Mouse (Mus musculus) layer of hippocampus, postnatal 25 days (tissue): ENCODE data around the gene Crybg2. TPM values are rescaled to one million over a fixed set of nuclear protein-coding genes. Genes with fewer than 3 reads are reported as not detected.

Experiments used
- DNase-seq, 2 experiments: peaks; one replicate each; pipeline ENCODE4 v3.0.0; 2022; ENCODE audit warnings: mixed read lengths in 2 of 2, low spot score in 1 of 2; ENCODE audit errors: extremely low spot score in 1 of 2
- total RNA-seq, 2 experiments: library from RNA; stranded (reverse); gene quantifications; 2 replicates each; pipeline ENCODE4 v1.2.3; 2021

Gene Crybg2
- total RNA-seq, 2 experiments from 2014 or later = 1.2 to 1.6 TPM

DNA sequence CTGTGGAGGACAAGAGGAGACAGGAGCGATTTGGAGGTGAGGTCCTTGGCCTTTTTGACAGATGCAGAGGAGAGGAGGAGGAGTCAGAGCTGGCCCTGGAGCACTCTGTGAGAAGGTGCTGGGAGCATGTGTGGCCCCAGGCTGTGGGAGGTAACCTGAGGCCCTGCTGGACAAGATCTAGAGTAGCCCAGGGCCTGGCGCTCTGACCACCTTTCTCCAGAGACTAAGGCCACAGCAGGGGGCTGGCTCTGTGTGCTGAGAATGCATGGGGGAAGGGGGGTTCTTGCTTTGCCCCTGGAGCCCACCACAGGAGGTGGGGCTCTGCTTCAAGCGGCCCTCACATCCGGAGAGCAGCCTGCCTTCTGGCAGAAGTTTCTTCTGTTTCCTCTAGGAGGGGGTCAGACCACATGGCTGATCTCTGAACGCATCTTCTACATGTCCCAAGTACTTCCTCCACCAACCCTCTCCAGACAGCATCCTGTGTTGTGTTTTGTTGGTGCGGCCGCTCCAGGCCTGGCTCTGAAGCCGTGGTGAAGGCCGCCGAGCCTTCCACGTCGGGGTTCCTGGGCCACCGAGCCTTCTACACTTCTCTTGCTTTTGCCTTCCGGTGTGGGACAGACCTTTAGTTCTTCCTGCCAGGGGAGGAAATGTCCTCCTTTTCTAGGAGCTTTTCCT lies 57.6 kb downstream of the Crybg2 start:
- no peak for DNase-seq

DNA sequence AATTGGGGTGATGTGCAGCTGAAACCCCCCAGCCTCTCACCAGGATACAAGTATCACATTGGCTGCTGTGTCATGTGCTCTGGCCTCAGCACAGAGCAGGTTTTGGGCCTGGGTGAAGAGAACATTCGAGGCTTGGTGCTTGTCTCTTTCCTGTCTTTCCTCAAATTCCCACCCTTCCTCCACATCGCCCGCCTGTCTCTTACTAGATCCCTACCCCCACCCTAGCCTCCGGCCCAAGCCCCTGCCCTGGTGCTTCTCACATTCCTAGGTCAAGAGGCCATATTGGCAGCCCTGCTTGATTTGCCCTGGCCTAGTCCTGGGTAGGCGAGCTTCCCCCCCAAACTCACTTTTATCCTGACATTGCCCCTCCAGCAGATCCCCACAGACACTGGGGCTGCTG lies 58.4 kb downstream of the Crybg2 start:
- DNase-seq = no peak

DNA sequence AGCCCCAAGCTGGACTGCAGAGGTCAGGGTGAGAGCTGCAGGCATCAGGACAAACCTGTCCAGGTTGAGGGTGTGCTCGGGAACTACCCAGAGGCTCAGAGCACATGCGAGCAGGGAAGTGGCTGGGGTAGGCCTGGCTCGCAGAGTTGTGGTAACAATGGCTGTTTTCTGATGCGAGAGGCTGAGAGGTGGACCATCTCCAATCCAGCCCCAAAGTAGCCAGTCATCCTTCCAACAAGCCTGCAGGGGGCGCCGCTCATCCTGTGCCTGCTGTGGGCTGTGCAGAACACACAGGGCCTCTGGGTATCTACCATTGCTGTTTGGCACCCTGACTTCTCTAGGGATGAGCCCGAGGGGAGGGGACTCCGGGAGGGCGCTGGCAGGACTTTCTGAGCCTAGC lies 59.0 kb downstream of the Crybg2 start:
- peak in 1 of 2 experiments; percentile 34 for DNase-seq

GRCm38 (mm10) chr4:134120192-134120805 lies 59.7 kb downstream of the Crybg2 start:
- DNase-seq = no peak

DNA sequence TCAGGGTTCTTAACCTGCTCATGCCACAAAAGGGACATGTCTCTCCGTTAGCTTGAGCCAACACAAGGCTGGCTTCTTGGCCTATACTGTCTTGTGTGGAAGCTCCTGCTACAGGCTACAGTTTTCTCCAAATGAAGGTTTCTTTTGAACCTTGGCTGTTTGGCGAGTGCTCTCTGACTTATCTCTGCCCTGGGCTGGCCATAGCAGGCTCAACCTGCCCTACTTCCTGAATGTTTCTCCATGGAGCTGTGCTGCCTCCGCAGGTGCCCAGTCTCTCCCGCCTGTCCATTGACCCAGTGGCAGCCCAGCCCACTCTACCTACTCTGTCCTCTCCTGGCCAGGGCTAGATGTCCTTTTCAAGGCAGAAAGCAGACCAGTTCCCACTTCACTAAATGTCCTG lies 60.3 kb downstream of the Crybg2 start:
- DNase-seq = no peak

DNA sequence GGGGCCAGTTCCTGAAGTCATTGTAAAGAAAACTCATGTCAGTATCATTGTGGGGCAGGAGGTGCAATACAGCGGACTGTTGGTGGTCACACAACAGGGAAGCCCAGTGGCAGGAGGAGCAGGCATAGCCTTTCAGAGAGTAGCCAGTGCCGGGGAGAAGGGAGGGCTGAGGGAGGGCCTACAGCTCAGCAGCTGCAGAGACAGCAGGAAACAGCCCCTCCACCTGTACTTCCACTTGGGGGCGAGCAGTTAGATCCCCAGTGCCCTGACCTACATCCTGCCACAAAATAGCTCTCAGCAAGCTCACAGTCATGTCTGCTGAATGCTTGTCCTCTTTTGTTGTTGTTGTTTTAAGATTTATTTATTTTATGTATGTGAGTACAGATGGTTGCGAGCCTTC lies 61.0 kb downstream of the Crybg2 start:
- DNase-seq = no peak

- DNase-seq = no peak
Observed at GRCm38 (mm10) chr4:134122281-134122680, 61.7 kb downstream of the Crybg2 start.

DNA sequence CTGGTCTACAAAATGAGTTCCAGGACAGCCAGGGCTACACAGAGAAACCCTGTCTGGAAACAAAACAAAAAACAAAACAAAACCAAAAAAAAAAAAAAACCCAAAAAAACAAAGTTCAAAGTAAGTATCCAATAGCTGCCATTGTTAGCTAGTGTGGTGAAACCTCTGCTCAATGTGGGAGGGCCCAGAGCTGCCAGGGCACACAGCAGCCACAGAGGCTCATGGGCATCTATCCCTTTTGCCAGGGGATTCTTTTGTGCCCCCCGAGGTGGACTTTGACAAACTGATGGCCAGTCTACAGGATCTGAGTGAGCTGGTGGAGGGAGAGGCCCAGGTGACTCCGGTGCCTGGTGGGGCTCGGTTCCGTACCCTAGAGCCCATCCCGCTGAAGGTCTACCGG lies 62.5 kb downstream of the Crybg2 start:
- no peak for DNase-seq

- DNase-seq = peak; percentile 51 to 60
Observed at GRCm38 (mm10) chr4:134123680-134124551, 63.3 kb downstream of the Crybg2 start.

GRCm38 (mm10) chr4:134125383-134126060 lies 64.9 kb downstream of the Crybg2 start:
- no peak for DNase-seq

GRCm38 (mm10) chr4:134126300-134127120 lies 65.9 kb downstream of the Crybg2 start:
- DNase-seq = no peak

DNA sequence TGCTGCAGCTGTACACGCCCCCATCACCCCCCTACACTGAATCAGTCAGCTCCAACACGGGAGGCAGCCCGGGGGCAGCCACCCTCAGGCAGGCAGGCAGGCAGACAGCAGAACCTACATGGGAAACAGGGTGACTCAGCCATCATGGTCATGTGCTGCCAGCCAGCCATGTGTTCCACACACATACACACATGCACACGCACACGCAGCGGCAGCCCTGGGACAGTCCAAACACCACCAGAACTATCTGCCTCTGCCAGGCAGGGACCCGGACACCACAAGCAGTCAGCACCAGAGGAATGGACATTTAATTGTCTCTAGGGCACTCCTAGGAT lies 66.5 kb downstream of the Crybg2 start:
- peak in 1 of 2 experiments; percentile 35 for DNase-seq

DNA sequence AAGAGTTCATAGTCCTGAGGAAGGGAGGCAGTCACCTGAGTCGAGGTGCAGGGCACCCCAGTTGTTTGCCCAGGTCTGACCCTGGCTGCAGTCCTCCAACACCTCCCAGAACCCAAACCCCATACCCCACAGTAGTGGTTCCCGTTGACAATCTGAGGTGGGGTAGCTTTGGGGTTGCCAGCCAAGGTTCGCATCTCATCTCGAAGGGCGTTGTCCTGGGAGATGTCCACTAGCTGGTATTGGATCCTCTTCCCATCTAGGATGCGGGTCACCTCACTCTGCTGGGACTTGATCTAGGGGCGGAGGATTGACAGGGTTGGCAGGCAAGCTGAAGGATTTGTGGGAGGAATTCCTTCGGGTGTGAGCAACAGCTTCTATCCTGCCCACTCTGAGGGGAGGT lies 67.2 kb downstream of the Crybg2 start:
- DNase-seq = no peak

GRCm38 (mm10) chr4:134128221-134128982 lies 67.8 kb downstream of the Crybg2 start, which contains the start of gene Sh3bgrl3:
Gene Sh3bgrl3 (minus strand): TSS chr4:134128789.
- peak; percentile 79 to 86 for DNase-seq

DNA sequence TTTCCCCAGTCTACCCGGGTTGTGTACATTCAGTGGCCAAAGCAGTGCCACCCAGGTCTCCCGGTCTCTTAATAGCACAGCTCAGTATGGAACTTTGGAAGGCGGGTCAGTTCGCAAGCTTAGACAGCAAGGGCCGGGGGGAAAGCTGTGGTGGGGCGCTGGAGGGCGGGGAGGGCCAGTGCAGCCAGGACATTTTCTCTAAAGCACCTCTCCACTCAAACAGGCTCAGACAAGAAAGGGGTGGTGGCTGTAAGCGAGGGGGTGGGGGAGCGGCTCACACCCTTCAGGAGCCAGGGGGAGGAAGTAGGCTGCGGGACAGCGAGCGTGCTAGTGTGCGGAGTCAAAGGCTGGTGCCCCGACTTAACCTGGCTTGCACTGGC lies 68.4 kb downstream of the Crybg2 start:
- no peak for DNase-seq

GRCm38 (mm10) chr4:134129482-134129881 lies 68.9 kb downstream of the Crybg2 start:
- DNase-seq = no peak

- no peak for DNase-seq
Observed at GRCm38 (mm10) chr4:134132117-134132516, 71.5 kb downstream of the Crybg2 start.

DNA sequence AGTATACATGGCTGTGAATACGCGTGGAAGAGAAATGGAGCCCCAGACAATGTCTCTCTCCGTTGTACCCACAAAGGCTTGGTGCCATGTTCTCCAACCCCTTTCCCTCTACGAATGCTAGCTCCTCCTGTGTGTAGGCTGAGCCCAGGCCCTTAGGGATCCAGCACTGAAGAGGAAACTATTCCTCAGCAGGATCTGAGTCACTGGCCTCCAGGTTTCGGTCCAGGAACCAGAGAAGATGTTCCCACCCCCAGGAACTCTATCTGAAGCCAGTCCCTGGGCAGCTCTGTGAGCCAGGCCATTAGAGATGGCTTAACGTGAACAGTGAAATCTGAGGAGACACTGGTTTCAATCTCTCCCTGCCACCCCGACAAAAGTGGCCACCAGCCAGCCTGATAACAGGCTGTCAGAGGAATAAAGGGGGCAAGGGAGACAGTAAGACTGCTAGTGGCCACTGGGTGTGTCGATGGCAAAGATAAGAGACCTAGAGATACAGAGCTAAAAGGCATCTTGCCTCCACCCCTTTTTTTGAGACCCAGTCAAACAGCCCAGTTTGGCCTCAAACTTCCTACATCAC lies 72.0 kb downstream of the Crybg2 start:
- DNase-seq = no peak
